Mouse (Mus musculus): ENCODE results near the gene Tpra1. TPM values are rescaled to one million over a fixed set of nuclear protein-coding genes. Genes with fewer than 3 reads are reported as not detected.
A peak's percentile ranks its signal among the peaks of the same experiment; 100 is the strongest.

Gene Tpra1
- polyA plus RNA-seq, 1 experiment from 2014 or later = 54.4 TPM

DNA sequence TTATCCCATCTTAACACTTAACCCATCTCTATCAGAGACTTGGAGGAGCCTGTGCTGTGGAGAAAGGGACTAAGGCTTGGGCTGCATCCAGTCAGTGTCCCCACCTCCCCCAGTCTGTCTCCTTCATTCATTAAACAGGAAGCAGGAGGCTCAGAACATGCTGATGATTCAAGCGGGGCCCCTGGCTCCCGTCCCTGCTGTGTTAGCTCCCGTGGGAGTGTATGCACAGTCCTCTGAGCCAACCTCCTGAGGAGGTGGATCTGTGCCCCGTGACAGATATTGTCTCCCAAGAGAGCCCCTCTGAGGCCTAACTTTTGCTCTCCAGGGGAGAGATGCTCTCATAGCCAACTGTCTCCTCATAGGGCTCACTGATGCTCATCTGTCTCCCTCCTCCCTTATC is 32.8 kb downstream of the Tpra1 start:
- H3K27me3 ChIP-seq (replicated peaks; ENCODE audit: low read depth, poor library complexity, severe bottlenecking) = peaks cover 52% of the 10 kb centered on the region
- no peaks in the 10 kb centered on the region for H3K36me3 ChIP-seq (replicated peaks)
- no peak overlapping the region for H3K4me3 ChIP-seq
- peaks cover 84% of the 10 kb centered on the region for H3K4me1 ChIP-seq
- 0 out of 2 replicates have a peak overlapping the region, but pooled peaks have one; percentile 19 for H3K27ac ChIP-seq (replicated peaks)
- H3K9me3 ChIP-seq = no peaks in the 10 kb centered on the region
- 24% methylated on average over 4 of the region's 4 CpGs for WGBS
- no peak for DNase-seq (ENCODE audit: low spot score)

DNA sequence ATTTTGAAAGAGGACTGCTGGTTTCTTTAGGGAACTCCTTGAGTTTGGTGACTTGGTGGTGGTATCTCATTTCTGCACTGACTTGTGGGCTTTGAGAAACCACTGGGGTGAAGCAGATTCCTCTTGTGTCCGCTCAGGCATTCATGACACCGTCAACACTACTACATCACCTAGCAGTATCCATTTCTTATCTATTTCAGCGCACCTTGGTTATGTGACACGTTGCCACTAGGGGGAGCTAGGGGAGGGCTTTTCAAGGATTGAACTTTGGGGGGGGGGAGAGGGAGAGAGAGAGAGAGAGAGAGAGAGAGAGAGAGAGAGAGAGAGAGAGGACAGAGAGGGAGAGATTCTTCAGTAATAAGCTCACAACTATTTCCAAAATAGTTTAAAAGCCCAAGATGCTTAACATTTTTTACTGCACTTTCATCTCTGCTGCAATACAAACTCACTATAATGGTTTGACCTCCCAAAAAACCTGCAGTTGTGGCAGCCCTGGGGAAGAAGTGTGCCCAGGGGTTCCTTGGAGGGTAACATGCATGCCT is 33.8 kb downstream of the Tpra1 start:
- H3K27ac ChIP-seq (replicated peaks) = no peak overlapping the region
- peaks cover 61% of the 10 kb centered on the region for H3K27me3 ChIP-seq (replicated peaks; ENCODE audit: low read depth, poor library complexity, severe bottlenecking)
- H3K36me3 ChIP-seq (replicated peaks) = no peaks in the 10 kb centered on the region
- no peaks in the 10 kb centered on the region for H3K9me3 ChIP-seq
- no peak overlapping the region for H3K4me3 ChIP-seq
- DNase-seq (ENCODE audit: low spot score) = peak; percentile 69
- WGBS = 11% methylated on average over 4 of the region's 4 CpGs
- H3K4me1 ChIP-seq = peaks cover 83% of the 10 kb centered on the region

DNA sequence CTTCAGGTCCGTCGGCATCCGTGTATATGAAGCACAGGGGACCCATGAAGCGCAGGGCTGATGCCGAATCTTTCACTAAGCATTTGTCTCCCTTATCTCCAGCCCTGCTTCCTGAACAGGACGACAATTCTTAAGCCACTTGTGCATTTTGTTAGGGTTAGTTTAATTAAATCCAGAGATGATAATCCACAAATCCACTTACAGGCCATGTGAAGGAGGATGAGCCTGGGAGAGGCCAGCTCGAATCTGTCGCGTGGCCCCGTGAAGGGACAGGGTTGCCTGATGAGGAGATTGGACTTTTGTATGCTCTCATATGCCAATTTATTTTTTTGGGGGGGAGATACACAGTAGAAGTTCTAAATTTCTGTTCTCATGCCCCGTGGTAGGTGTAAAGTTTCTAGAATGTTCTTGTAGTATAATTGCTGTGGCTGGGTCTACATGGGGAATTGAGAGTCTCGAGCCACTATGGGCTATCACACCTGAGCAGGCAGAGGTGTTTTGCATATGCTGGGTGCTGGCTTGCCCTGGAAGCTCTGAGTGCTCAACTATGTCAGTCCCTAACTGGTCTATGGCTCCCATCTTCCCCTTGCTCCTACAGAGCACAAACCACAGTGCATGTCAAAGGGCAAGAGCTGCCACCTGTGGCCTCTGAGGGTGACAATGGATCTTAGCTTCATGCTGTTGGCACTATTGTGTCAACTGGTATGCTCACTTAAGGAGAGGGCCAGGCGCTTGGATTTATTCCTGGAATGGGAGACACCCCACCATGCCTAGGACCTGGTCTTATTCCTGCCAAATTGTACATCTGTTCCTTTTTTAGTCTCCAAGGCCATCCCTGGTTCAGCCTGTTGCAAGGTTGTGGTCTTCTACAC is 34.5 kb downstream of the Tpra1 start:
- Histone ChIP-seq H3K4me3 (no peak overlapping the region), H3K36me3 (replicated peaks) (no peaks in the 10 kb centered on the region), H3K27me3 (replicated peaks; ENCODE audit: low read depth, poor library complexity, severe bottlenecking) (peaks cover 68% of the 10 kb centered on the region), H3K27ac (replicated peaks) (peak overlapping the region; percentile 74), H3K9me3 (no peaks in the 10 kb centered on the region), H3K4me1 (peaks cover 86% of the 10 kb centered on the region)
- WGBS = 56% methylated on average over 13 of the region's 13 CpGs
- peak; percentile 6 for DNase-seq (ENCODE audit: low spot score)

DNA sequence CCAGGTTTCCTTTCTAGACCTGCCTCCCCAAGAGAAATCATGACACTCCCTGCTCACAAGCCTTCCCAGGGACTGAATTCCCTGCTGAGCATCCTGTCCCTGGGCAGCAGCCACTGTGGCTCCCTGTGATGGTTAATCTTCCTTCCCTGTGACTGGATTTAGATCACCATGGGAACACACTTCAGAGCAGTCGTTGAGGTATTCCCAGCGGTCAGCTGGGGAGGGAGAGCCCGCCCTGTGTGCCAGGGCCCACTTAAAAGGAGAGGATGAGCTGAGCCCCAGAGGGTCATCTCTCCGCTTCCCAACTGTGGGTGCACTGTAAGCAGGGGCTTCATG is 35.1 kb downstream of the Tpra1 start:
- DNase-seq (ENCODE audit: low spot score) = peak; percentile 7
- Histone ChIP-seq H3K36me3 (replicated peaks) (no peaks in the 10 kb centered on the region), H3K4me3 (no peak overlapping the region), H3K27ac (replicated peaks) (peak overlapping the region; percentile 74), H3K27me3 (replicated peaks; ENCODE audit: low read depth, poor library complexity, severe bottlenecking) (peaks cover 64% of the 10 kb centered on the region), H3K9me3 (no peaks in the 10 kb centered on the region), H3K4me1 (peaks cover 87% of the 10 kb centered on the region)
- WGBS = 36% methylated on average over 4 of the region's 4 CpGs

DNA sequence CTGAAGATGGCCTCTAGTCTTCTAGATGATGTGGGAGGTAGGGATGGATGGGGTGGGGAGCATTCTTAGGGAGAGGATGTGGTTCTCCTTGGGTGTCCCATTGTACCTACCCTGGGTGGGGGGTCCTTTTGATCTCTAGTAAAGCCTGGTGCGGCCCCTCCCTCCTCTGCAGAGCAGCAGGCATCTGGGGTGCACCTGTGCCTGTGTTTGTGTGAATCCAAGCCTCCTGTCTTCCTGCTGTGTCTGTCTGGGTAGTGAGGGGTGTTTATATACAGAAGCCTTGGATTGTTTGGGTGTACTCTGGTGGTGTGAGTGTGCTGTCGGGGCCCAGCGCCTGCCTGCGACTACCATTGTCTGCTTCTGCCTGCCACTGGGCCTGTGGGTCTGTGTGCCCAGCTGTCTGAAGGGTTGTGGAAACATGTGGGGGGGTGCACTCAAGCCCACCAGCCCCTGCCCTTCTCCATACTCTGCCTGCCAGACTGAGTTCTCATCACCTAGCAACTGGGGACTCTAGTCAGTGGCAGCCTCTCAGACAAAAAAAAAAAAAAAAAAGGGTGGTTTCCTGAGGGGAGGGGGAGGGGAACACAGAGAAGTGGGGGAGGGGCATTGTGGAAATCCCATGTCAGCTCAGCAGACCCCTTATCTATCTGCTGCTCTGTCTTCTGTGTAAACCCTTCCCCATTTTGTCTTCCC is 36.1 kb downstream of the Tpra1 start:
- Histone ChIP-seq H3K27me3 (replicated peaks; ENCODE audit: low read depth, poor library complexity, severe bottlenecking) (peaks cover 56% of the 10 kb centered on the region), H3K27ac (replicated peaks) (peak overlapping the region; percentile 80)
- peak; percentile 37 for DNase-seq (ENCODE audit: low spot score)

DNA sequence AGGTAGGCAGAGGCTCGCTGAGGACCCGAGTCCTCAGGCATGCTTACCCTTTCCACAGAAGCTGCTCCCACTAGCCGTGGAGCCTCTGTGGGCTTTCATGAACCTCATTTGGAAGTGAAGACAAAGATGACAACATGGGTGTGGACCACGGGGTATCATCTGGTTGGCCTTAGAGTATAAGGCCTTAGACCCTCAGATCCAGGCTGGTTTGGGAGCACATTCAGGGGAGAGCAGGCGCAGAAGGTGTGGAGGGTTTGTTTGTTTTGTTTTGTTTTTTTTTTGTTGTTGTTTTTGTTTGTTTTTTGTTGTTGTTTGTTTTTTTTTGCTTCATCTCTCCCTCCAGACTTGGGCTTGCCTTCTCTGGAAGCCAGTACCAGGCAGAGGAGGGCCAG is 36.6 kb downstream of the Tpra1 start:
- Histone ChIP-seq H3K36me3 (replicated peaks) (no peaks in the 10 kb centered on the region), H3K27ac (replicated peaks) (peak overlapping the region; percentile 80), H3K4me1 (peaks cover 88% of the 10 kb centered on the region), H3K9me3 (no peaks in the 10 kb centered on the region), H3K27me3 (replicated peaks; ENCODE audit: low read depth, poor library complexity, severe bottlenecking) (peaks cover 51% of the 10 kb centered on the region), H3K4me3 (no peak overlapping the region)
- 56% methylated on average over 5 of the region's 5 CpGs for WGBS
- DNase-seq (ENCODE audit: low spot score) = no peak

More for the DNA sequence above, 36.1 kb downstream of the Tpra1 start:
- 30% methylated on average over 4 of the region's 4 CpGs for WGBS
- Histone ChIP-seq H3K9me3 (no peaks in the 10 kb centered on the region), H3K4me3 (no peak overlapping the region), H3K4me1 (peaks cover 90% of the 10 kb centered on the region), H3K36me3 (replicated peaks) (no peaks in the 10 kb centered on the region)

DNA sequence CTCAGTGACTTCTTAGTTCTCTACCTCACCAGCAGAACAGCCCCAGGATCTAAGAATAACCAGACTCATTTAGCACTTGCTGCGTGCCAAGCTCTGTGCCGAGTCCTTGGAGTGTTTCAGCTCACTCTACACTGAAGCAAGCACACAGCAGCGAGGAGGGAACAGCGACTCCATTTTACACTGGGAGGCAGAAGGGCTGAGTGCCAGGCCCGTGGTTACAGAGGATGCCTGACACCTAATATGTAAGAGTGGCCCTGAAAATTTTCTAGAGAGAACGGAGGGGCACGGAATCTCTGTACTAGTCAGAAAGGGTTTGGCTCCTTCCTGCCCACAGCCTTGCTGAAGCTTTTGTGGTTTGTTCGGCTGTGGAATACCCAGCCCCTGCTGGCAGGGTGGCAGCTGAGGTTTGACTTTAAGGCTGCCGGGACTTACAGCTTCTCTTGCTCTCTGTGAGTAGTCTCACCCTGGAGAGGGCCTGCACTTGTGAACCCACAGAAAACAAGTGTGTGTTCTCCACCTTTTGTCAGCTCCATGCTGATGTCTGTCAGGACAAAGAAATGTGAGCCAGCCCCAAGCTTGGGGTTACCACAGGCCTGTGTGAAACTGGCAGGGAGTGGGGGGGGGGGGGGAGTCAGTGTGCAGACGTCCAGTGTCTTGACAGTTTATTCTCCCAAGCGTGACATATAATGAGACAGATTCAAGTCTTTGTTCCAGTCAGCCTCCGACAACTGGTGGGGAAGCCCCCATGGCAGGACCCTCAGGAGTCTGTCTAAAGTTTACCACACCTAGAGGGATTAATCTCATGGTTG is 37.4 kb downstream of the Tpra1 start:
- H3K9me3 ChIP-seq = no peaks in the 10 kb centered on the region
- H3K4me3 ChIP-seq = no peak overlapping the region
- no peaks in the 10 kb centered on the region for H3K36me3 ChIP-seq (replicated peaks)
- peak; percentile 10 for DNase-seq (ENCODE audit: low spot score)
- peak overlapping the region; percentile 80 for H3K27ac ChIP-seq (replicated peaks)
- peaks cover 88% of the 10 kb centered on the region for H3K4me1 ChIP-seq
- peaks cover 44% of the 10 kb centered on the region for H3K27me3 ChIP-seq (replicated peaks; ENCODE audit: low read depth, poor library complexity, severe bottlenecking)
- 60% methylated on average over 12 of the region's 12 CpGs for WGBS

DNA sequence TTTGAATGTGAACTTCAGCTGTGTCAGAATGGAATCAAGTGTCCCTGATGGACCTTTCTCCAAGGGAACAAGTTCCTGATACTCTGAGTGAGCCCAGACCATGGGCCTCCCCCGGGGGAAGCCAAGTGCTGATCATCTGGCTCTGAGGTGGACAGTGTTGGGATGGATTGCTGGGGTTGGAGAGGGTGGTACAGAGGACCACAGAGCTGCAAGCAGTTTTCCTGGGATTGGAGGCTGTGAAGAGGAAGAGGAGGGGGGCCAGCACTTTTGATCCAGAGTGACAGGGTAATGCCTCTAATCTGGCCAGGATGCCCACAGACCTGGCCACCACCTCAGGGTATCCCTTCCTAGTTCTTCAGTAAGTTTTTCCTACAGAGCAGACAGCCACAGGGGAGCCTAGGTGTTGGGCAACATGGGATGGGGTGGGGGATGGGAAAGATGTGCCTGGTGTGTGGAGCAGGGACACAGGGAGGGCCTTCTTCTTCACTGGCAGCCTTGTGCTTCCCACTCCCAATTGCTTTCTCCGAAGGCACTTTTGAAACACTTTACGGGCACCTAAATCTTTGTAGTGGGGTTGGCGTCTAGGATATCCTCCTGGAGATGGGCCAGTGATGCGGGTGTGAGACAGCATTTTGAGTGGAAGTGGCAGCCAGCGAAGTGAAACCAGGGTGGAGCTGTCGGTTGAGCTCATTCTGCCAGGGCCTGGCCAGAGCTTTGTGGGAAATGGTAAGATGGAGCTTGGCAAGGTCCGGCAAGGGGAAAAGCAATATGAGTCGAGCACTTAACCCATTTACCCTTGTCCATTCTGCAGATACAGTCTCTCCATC is 38.3 kb downstream of the Tpra1 start:
- H3K27ac ChIP-seq (replicated peaks) = peak overlapping the region; percentile 80
- no peaks in the 10 kb centered on the region for H3K9me3 ChIP-seq
- peaks cover 80% of the 10 kb centered on the region for H3K4me1 ChIP-seq
- H3K4me3 ChIP-seq = no peak overlapping the region
- peaks cover 35% of the 10 kb centered on the region for H3K27me3 ChIP-seq (replicated peaks; ENCODE audit: low read depth, poor library complexity, severe bottlenecking)
- peak; percentile 7 for DNase-seq (ENCODE audit: low spot score)
- 84% methylated on average over 9 of the region's 9 CpGs for WGBS
- no peaks in the 10 kb centered on the region for H3K36me3 ChIP-seq (replicated peaks)

DNA sequence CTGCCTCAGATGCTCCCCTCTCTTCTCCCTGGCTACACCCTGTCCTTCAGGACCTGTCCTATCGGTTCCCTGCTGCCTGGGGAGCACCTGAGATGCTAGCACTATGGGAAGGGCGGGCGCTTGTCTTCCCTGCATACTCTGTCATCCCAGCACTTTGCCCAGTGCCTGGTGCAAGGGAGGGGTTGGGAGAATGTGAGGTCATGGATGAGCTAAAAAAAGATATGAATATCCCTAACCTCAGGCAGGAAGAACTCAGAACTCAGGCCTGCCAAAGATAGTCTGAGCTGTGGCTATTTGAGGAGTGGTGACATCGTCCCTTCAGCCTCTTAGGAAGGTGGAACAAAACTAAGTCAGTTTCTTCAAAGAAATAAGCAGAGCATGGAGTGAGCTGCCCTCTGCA is 39.6 kb downstream of the Tpra1 start:
- peaks cover 73% of the 10 kb centered on the region for H3K4me1 ChIP-seq
- H3K36me3 ChIP-seq (replicated peaks) = no peaks in the 10 kb centered on the region
- DNase-seq (ENCODE audit: low spot score) = peak; percentile 6
- H3K4me3 ChIP-seq = no peak overlapping the region
- WGBS = 79% methylated on average over 4 of the region's 4 CpGs
- 0 out of 2 replicates have a peak overlapping the region, but pooled peaks have one; percentile 55 for H3K27ac ChIP-seq (replicated peaks)
- no peaks in the 10 kb centered on the region for H3K9me3 ChIP-seq
- peaks cover 34% of the 10 kb centered on the region for H3K27me3 ChIP-seq (replicated peaks; ENCODE audit: low read depth, poor library complexity, severe bottlenecking)

DNA sequence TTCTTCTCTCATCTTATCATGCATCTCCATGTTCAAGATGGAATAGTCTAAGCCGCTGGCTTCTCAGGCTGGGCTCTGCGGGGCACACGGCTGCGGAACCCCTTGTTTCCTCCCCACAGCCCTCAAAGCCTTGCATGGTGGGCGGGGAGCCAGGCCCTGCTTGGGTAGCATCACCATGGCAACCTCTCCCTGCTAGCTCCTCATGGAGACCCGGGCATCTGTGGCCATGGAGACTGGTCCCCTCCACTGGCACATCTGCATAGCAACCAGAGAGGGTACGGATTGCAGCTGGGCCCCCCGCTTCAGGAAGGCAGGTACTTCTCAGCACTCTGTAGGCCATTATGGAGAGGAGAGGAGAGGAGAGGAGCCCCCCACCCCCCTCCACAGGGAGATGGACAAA is 40.5 kb downstream of the Tpra1 start:
- Histone ChIP-seq H3K4me3 (no peak overlapping the region), H3K9me3 (no peaks in the 10 kb centered on the region), H3K27ac (replicated peaks) (peak overlapping the region; percentile 55), H3K36me3 (replicated peaks) (no peaks in the 10 kb centered on the region), H3K4me1 (peaks cover 63% of the 10 kb centered on the region), H3K27me3 (replicated peaks; ENCODE audit: low read depth, poor library complexity, severe bottlenecking) (peaks cover 24% of the 10 kb centered on the region)
- 45% methylated on average over 8 of the region's 8 CpGs for WGBS
- DNase-seq (ENCODE audit: low spot score) = peak; percentile 61

DNA sequence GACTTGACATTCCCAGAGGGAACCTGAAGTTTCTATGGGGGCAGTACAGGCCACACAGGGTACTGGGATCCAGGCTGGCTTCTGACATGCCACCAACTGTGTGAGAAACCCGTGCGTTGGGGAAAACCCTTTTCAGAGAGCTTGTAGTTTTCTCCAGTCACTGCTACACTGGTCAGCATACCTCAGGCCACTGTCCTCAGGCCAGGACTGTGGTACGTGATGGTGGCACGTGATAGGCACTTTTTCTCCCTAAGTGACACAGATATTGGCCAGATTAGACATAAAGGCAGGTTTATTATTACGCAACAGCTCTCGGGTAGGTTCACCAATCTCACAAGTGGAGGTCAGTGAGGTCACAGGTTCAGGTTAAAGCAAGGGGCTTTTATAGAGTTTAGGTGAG is 41.6 kb downstream of the Tpra1 start:
- peaks cover 53% of the 10 kb centered on the region for H3K4me1 ChIP-seq
- WGBS = 76% methylated on average over 6 of the region's 6 CpGs
- H3K36me3 ChIP-seq (replicated peaks) = no peaks in the 10 kb centered on the region
- DNase-seq (ENCODE audit: low spot score) = no peak
- H3K9me3 ChIP-seq = no peaks in the 10 kb centered on the region
- no peak overlapping the region for H3K27ac ChIP-seq (replicated peaks)
- H3K4me3 ChIP-seq = no peak overlapping the region
- peaks cover 17% of the 10 kb centered on the region for H3K27me3 ChIP-seq (replicated peaks; ENCODE audit: low read depth, poor library complexity, severe bottlenecking)

Measured in embryonic facial prominence, embryonic 10.5 days (tissue).